9 mouse cellular contexts compared by ENCODE assay signal in the genomic region with DNA sequence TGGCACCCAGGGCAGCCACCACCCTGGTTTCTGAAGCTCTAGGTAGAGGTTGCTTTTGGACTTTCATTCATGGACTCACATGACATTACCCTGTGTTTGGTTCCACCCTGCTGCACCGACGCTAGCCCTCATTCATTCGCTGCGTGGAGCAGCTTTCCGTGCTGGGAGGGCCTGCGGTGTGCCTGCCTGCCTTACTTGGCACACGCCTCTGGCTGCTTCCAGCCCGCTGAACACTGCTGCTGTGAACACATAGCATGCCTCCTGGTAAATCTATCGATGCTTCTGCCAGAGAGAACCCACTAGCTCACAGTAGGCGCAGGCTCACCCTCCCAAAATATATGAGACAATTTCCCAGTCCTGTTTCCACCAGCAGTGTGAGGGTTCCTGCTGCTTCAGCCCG. TPM values are rescaled to one million over a fixed set of nuclear protein-coding genes. Genes with fewer than 3 reads are reported as not detected.
DNase-seq lines count a peak whose midpoint lies in the region; ATAC-seq lines count a peak whose summit lies in the region.
"Had no signal": no experiment of that assay in that cellular context is flagged by ENCODE, and none has a peak within 500 bp of the region (broad histone marks: within the 10 kb centered on the region; RNA-seq: fewer than 3 reads in every experiment).

No protein-coding gene starts in this region.

- H3K27me3 ChIP-seq in forebrain, embryonic 15.5 days: no peaks in the 10 kb centered on the region
- no peaks in the 10 kb centered on the region for H3K27me3 ChIP-seq in neural tube, embryonic 14.5 days (ENCODE audit: control insufficient read depth, insufficient read depth, low read length)

- DNase-seq in cerebellum, adult 9-11 months: peak; percentile 39
- DNase-seq in kidney, postnatal 4 days: peak; percentile 31 to 52
- no peak for DNase-seq in thymus, postnatal 4 days
- no peak for DNase-seq in adrenal gland, postnatal 10 days
- no peak for DNase-seq in yolk sac, embryonic 10.5 days (ENCODE audit: low spot score)
- no peak for DNase-seq in thymus, postnatal 36 days

- no peak overlapping the region; the same call in 1 of the 2 replicates for H3K9ac ChIP-seq in forebrain, embryonic 15.5 days (replicated peaks)
- 0 out of 2 replicates have a peak overlapping the region, but pooled peaks have one; percentile 9 for H3K9ac ChIP-seq in neural tube, embryonic 14.5 days (replicated peaks; ENCODE audit: low read depth, low read length)

- 32% methylated on average over 11 of the region's 11 CpGs for WGBS in forebrain, embryonic 15.5 days
- WGBS in neural tube, embryonic 14.5 days: 36% methylated on average over 11 of the region's 11 CpGs

- H3K27ac ChIP-seq in forebrain, embryonic 15.5 days (replicated peaks): peak overlapping the region; percentile 81
- peak overlapping the region; percentile 67 for H3K27ac ChIP-seq in neural tube, embryonic 14.5 days (ENCODE audit: low read depth, low read length)

- H3K4me2 ChIP-seq in forebrain, embryonic 15.5 days (replicated peaks): no peak overlapping the region
- H3K4me2 ChIP-seq in neural tube, embryonic 14.5 days (ENCODE audit: low read depth, low read length): no peak overlapping the region

- H3K36me3 ChIP-seq in forebrain, embryonic 15.5 days: no peaks in the 10 kb centered on the region
- no peaks in the 10 kb centered on the region for H3K36me3 ChIP-seq in neural tube, embryonic 14.5 days (ENCODE audit: control insufficient read depth, insufficient read depth, low read length)

- no peak overlapping the region for H3K4me3 ChIP-seq in forebrain, embryonic 15.5 days
- H3K4me3 ChIP-seq in neural tube, embryonic 14.5 days (ENCODE audit: low read depth, low read length): no peak overlapping the region

- H3K9me3 ChIP-seq in forebrain, embryonic 15.5 days: no peaks in the 10 kb centered on the region
- H3K9me3 ChIP-seq in neural tube, embryonic 14.5 days (ENCODE audit: control insufficient read depth, low read length): no peaks in the 10 kb centered on the region

- ATAC-seq in forebrain, embryonic 15.5 days (replicated peaks): peak; percentile 62
- peak; percentile 60; the same call in 1 of the 2 replicates for ATAC-seq in neural tube, embryonic 14.5 days (ENCODE audit: low read depth)

- peaks cover 35% of the 10 kb centered on the region for H3K4me1 ChIP-seq in forebrain, embryonic 15.5 days
- peaks cover 25% of the 10 kb centered on the region; the same call in 1 of the 2 replicates for H3K4me1 ChIP-seq in neural tube, embryonic 14.5 days (ENCODE audit: control insufficient read depth, insufficient read depth, low read length)

RNA-seq across cellular contexts. Expression of a gene that starts 25.7 kb away (rescaled TPM):
- polyA plus RNA-seq in forebrain, embryonic 15.5 days (2015; fragmentation: Nextera tagmentation; extraction: Ambion mirVana): 121 and 124 TPM in 2 replicates
- 128 and 134 TPM in 2 replicates for polyA plus RNA-seq in neural tube, embryonic 14.5 days (2014; fragmentation: Nextera tagmentation; extraction: Ambion mirVana)
- 10 to 100 TPM; 23.1 to 27.2 TPM for total RNA-seq in adrenal gland, postnatal 10 days (2021)

RNA-seq across cellular contexts. Expression of a gene that starts 26.3 kb away (rescaled TPM):
- polyA plus RNA-seq in forebrain, embryonic 15.5 days (2015; fragmentation: Nextera tagmentation; extraction: Ambion mirVana): 0.20 and 0.87 TPM in 2 replicates
- 1.1 and 1.4 TPM in 2 replicates for polyA plus RNA-seq in neural tube, embryonic 14.5 days (2014; fragmentation: Nextera tagmentation; extraction: Ambion mirVana)
- total RNA-seq in adrenal gland, postnatal 10 days (2021): 1 to 10 TPM in 1 of 2 experiments, under 1 TPM in 1; 0.48 to 1.1 TPM
- total RNA-seq: megakaryocyte-erythroid progenitor cell, adult 5-6 weeks had no signal

RNA-seq across cellular contexts. Expression of a gene that starts 29.3 kb away (rescaled TPM):
- not detected in 2 replicates for polyA plus RNA-seq in forebrain, embryonic 15.5 days (2015; fragmentation: Nextera tagmentation; extraction: Ambion mirVana)
- polyA plus RNA-seq in neural tube, embryonic 14.5 days (2014; fragmentation: Nextera tagmentation; extraction: Ambion mirVana): not detected in 2 replicates
- total RNA-seq in adrenal gland, postnatal 10 days (2021): under 1 TPM; 0.27 to 0.30 TPM
- total RNA-seq: megakaryocyte-erythroid progenitor cell, adult 5-6 weeks had no signal

RNA-seq across cellular contexts. Expression of a gene that starts 53.5 kb away (rescaled TPM):
- polyA plus RNA-seq in forebrain, embryonic 15.5 days (2015; fragmentation: Nextera tagmentation; extraction: Ambion mirVana): 12.6 and 14.2 TPM in 2 replicates
- polyA plus RNA-seq in neural tube, embryonic 14.5 days (2014; fragmentation: Nextera tagmentation; extraction: Ambion mirVana): 8.8 and 9.9 TPM in 2 replicates
- total RNA-seq in adrenal gland, postnatal 10 days (2021): 1 to 10 TPM; 6.0 to 8.7 TPM

Comparison
In these comparisons a context has a peak if more than half of its experiments do, and no peak if none do; other contexts are left out.
1. DNase-seq: peak in cerebellum, adult 9-11 months (single experiment) and kidney, postnatal 4 days (2 of 2); none in thymus, postnatal 4 days (single experiment), adrenal gland, postnatal 10 days (single experiment), yolk sac, embryonic 10.5 days (single experiment) and thymus, postnatal 36 days (0 of 2).